Mouse (Mus musculus) hindbrain, embryonic 12.5 days (tissue): ENCODE measurements around the gene Gab2. TPM values are rescaled to one million over a fixed set of nuclear protein-coding genes. Genes with fewer than 3 reads are reported as not detected.

Experiments used
- ATAC-seq: fragments of 200-750 bp; cut with Nextera tagmentation; 2 replicates; pipeline ENCODE4 v1.8.0; 2017; ENCODE audit warnings: moderate TSS enrichment; ENCODE audit not compliant: low FRiP score
- H3K27ac ChIP-seq: fragments of 300-500 bp; sonication (generic); 2 replicates; pipeline ENCODE4 v1.5.1; 2016; ENCODE audit warnings: mild to moderate bottlenecking
- H3K27me3 ChIP-seq: fragments of 300-500 bp; sonication (generic); 2 replicates; pipeline ENCODE4 v1.6.1; 2016; ENCODE audit warnings: mild to moderate bottlenecking
- H3K36me3 ChIP-seq: fragments of 300-500 bp; sonication (generic); 2 replicates; pipeline ENCODE4 v1.6.1; 2016; ENCODE audit warnings: mild to moderate bottlenecking
- H3K4me1 ChIP-seq: fragments of 300-500 bp; sonication (generic); 2 replicates; pipeline ENCODE4 v1.6.1; 2016
- H3K4me2 ChIP-seq: fragments of 300-500 bp; sonication (generic); replicated peaks from 2 replicates; pipeline ENCODE4 v1.6.1; 2016; ENCODE audit warnings: mild to moderate bottlenecking
- H3K4me3 ChIP-seq: fragments of 300-500 bp; sonication (generic); 2 replicates; pipeline ENCODE4 v1.5.1; 2016; ENCODE audit warnings: mild to moderate bottlenecking
- H3K9ac ChIP-seq: fragments of 300-500 bp; sonication (generic); 2 replicates; pipeline ENCODE4 v1.6.1; 2016; ENCODE audit warnings: mild to moderate bottlenecking, moderate library complexity
- H3K9me3 ChIP-seq: fragments of 300-500 bp; sonication (generic); replicated peaks from 2 replicates; pipeline ENCODE4 v1.6.1; 2016; ENCODE audit warnings: mild to moderate bottlenecking
- WGBS: fragments of 180-500 bp; shearing (Covaris S2); methylation state at CpG from one replicate; pipeline ENCODE4 v1.1.7; 2016; 5-methylcytosine and 5-hydroxymethylcytosine counted together
- polyA plus RNA-seq: library from polyadenylated mRNA; unstranded; fragments of >200 nt; fragmentation: Nextera tagmentation; extraction: Ambion mirVana; gene quantifications from 2 replicates; pipeline ENCODE4 v1.2.1, GENCODE M21; 2016

Gene Gab2
- polyA plus RNA-seq, 1 experiment from 2014 or later = 16.1 TPM

DNA sequence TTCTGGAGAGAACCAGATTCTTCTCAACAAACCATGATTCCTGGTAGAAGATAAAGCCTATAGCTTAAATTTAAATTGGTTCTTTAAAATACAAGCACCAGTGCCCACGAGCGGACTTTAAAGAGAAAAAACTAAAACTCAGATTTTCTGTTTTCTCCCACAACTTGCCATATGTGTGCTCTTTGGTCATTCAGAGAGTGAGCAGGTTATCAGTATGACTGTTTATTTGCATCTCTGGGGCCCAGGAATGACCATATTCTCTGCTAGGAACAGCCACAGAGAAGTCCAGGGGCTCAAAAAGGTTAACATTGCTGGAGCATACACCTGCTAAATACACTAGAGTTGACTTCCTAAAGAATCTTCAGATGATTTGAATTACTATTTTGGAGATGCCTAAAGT, 216.9 kb downstream of the Gab2 start:
- Histone ChIP-seq H3K27me3 (no peaks in the 10 kb centered on the region), H3K9me3 (no peaks in the 10 kb centered on the region), H3K4me3 (no peak overlapping the region), H3K36me3 (0 out of 2 replicates have a peak, but pooled peaks cover 5% of the 10 kb centered on the region), H3K4me1 (no peaks in the 10 kb centered on the region), H3K9ac (no peak overlapping the region), H3K27ac (no peak overlapping the region), H3K4me2 (no peak overlapping the region)
- 88% methylated on average over 2 of the region's 2 CpGs for WGBS
- no peak for ATAC-seq

- H3K9ac ChIP-seq = no peak overlapping the region
- H3K4me3 ChIP-seq = no peak overlapping the region
- H3K27ac ChIP-seq = no peak overlapping the region
- peaks cover 12% of the 10 kb centered on the region for H3K36me3 ChIP-seq
- H3K27me3 ChIP-seq = no peaks in the 10 kb centered on the region
- H3K4me2 ChIP-seq = no peak overlapping the region
- no peaks in the 10 kb centered on the region for H3K9me3 ChIP-seq
- ATAC-seq = no peak
- 88% methylated on average over 6 of the region's 6 CpGs for WGBS
- H3K4me1 ChIP-seq = no peaks in the 10 kb centered on the region
Observed at GRCm38 (mm10) chr7:97298943-97299342, 217.6 kb downstream of the Gab2 start.

DNA sequence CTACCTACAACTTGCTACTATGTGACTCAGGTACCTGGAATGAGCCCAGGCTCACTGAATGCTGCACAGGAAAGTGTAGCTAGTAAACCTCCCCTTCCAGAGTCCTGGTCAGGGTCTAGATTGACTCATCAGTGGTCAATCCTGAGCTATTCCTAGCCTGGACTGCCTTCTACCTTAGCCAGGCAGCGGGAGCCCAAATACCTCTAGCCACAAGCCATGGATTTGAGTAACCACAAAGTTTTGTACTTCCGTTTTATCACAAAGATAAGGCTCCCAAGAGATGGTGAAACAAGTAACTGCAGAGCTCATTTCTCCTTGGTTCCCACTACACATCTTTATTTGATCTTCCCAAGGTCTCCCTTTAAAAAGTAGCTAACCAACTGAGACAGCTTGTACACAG, 219.5 kb downstream of the Gab2 start:
- Histone ChIP-seq H3K9ac (no peak overlapping the region), H3K4me2 (no peak overlapping the region), H3K4me3 (no peak overlapping the region), H3K4me1 (no peaks in the 10 kb centered on the region), H3K27me3 (no peaks in the 10 kb centered on the region), H3K9me3 (no peaks in the 10 kb centered on the region), H3K36me3 (peaks cover 30% of the 10 kb centered on the region), H3K27ac (no peak overlapping the region)
- WGBS = 91% methylated on average over 2 of the region's 2 CpGs
- no peak for ATAC-seq

GRCm38 (mm10) chr7:97301321-97301720, 219.9 kb downstream of the Gab2 start:
- WGBS = 86% methylated on average over 8 of the region's 8 CpGs
- peaks cover 32% of the 10 kb centered on the region for H3K36me3 ChIP-seq
- no peaks in the 10 kb centered on the region for H3K27me3 ChIP-seq
- H3K4me3 ChIP-seq = no peak overlapping the region
- no peak overlapping the region for H3K9ac ChIP-seq
- H3K9me3 ChIP-seq = no peaks in the 10 kb centered on the region
- H3K27ac ChIP-seq = no peak overlapping the region
- no peak overlapping the region for H3K4me2 ChIP-seq
- H3K4me1 ChIP-seq = no peaks in the 10 kb centered on the region
- ATAC-seq = no peak

- no peaks in the 10 kb centered on the region for H3K4me1 ChIP-seq
- 88% methylated on average over 4 of the region's 4 CpGs for WGBS
- H3K36me3 ChIP-seq = peaks cover 38% of the 10 kb centered on the region
- H3K9me3 ChIP-seq = no peaks in the 10 kb centered on the region
- ATAC-seq = no peak
- no peak overlapping the region for H3K27ac ChIP-seq
- H3K27me3 ChIP-seq = no peaks in the 10 kb centered on the region
- H3K4me2 ChIP-seq = no peak overlapping the region
- no peak overlapping the region for H3K4me3 ChIP-seq
- H3K9ac ChIP-seq = no peak overlapping the region
Observed at GRCm38 (mm10) chr7:97302261-97302660, 220.9 kb downstream of the Gab2 start.

DNA sequence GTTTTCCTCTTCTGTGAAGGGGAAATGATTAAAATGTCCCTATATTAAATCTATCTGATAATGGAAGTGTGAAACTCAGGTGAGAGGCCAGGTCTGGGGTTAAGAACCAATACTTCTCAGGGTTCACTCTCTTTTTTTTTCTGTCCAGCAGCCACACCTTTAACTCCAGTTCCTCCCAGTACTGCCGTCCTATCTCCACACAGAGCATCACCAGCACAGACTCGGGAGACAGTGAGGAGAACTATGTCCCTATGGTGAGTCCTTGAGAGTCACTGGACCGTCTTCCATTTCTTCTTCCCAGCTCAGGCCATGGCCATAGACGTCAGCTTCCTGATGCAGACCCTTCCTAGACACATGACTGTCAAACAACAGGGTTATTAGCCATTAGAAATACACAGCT, 221.5 kb downstream of the Gab2 start:
- no peaks in the 10 kb centered on the region for H3K27me3 ChIP-seq
- H3K4me3 ChIP-seq = no peak overlapping the region
- H3K9me3 ChIP-seq = no peaks in the 10 kb centered on the region
- no peaks in the 10 kb centered on the region for H3K4me1 ChIP-seq
- no peak for ATAC-seq
- peaks cover 38% of the 10 kb centered on the region for H3K36me3 ChIP-seq
- no peak overlapping the region for H3K27ac ChIP-seq
- H3K4me2 ChIP-seq = no peak overlapping the region
- H3K9ac ChIP-seq = no peak overlapping the region
- 85% methylated on average over 4 of the region's 4 CpGs for WGBS

- H3K27me3 ChIP-seq = no peaks in the 10 kb centered on the region
- 77% methylated on average over 2 of the region's 2 CpGs for WGBS
- no peaks in the 10 kb centered on the region for H3K4me1 ChIP-seq
- H3K27ac ChIP-seq = no peak overlapping the region
- H3K36me3 ChIP-seq = peaks cover 45% of the 10 kb centered on the region
- no peak overlapping the region for H3K4me2 ChIP-seq
- ATAC-seq = no peak
- no peak overlapping the region for H3K4me3 ChIP-seq
- no peaks in the 10 kb centered on the region for H3K9me3 ChIP-seq
- no peak overlapping the region for H3K9ac ChIP-seq
Observed at GRCm38 (mm10) chr7:97303614-97304013, 222.2 kb downstream of the Gab2 start.

DNA sequence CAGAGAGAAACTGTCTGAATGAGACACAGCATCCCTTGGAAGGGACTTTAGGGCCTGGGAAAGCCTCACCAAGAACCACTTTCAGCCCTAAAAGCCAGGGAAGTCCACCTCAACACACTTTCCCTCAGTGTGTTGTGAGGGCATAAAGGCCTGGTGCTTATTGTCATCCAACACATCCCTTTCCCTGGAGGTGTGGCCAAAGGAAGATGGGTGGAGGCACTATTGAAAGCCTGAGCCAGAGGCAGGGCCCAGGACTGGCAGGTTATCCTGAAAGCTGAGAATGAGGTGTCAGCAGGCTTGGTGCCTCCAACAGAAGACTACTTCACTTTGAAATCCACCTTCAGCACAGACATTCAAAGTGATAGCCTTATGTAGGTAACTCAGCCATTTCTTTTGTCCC, 223.1 kb downstream of the Gab2 start:
- H3K4me3 ChIP-seq = no peak overlapping the region
- no peak overlapping the region for H3K27ac ChIP-seq
- peaks cover 53% of the 10 kb centered on the region for H3K36me3 ChIP-seq
- H3K4me2 ChIP-seq = no peak overlapping the region
- H3K9me3 ChIP-seq = no peaks in the 10 kb centered on the region
- no peak for ATAC-seq
- H3K27me3 ChIP-seq = no peaks in the 10 kb centered on the region
- no peaks in the 10 kb centered on the region for H3K4me1 ChIP-seq
- H3K9ac ChIP-seq = no peak overlapping the region

DNA sequence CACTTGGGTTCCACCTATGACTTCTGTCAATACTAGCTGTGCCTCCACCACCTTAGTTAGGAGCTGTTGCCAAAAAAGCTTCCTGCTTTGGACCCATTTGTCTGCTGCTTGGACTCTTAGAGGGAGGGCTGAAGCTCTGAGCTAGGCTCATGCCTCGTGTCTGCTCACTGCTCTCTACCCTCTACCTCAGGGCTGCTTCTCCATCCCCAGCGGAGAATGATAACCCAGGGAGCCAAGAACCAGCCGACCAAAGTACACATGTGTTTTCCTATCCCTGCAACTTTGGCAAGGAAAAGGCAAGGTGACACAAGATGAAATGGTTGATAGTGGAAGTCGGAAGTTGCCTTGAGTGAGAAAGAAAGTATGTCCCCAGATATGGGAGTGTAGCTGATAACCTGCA, 223.8 kb downstream of the Gab2 start:
- Histone ChIP-seq H3K36me3 (peaks cover 60% of the 10 kb centered on the region), H3K4me3 (no peak overlapping the region), H3K4me2 (no peak overlapping the region), H3K4me1 (no peaks in the 10 kb centered on the region), H3K27ac (no peak overlapping the region), H3K27me3 (no peaks in the 10 kb centered on the region), H3K9me3 (no peaks in the 10 kb centered on the region), H3K9ac (no peak overlapping the region)
- 85% methylated on average over 4 of the region's 4 CpGs for WGBS
- no peak for ATAC-seq

DNA sequence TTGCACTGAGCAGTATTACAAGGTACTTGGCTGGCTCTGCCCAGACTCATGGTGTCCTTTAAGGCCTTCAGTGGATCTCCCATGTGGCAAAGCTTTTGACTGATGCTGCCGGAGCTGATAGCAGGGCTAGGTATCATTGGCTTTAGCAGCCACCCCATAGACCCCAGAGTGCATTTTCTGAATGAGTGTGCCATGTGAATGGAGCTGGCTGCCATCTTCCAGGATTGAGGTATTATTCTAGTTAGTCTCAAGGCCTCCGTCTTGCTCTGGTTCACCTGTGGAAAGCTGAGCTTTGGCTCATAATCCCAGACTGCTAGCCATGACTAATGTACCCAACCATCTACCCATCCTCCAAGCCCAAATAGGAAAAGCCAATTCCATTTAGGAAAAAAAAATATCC, 225.4 kb downstream of the Gab2 start:
- no peak overlapping the region for H3K9ac ChIP-seq
- no peaks in the 10 kb centered on the region for H3K4me1 ChIP-seq
- no peak overlapping the region for H3K27ac ChIP-seq
- no peaks in the 10 kb centered on the region for H3K9me3 ChIP-seq
- H3K4me2 ChIP-seq = no peak overlapping the region
- H3K4me3 ChIP-seq = no peak overlapping the region
- H3K27me3 ChIP-seq = no peaks in the 10 kb centered on the region
- WGBS = 97% methylated on average over 2 of the region's 2 CpGs
- peaks cover 76% of the 10 kb centered on the region for H3K36me3 ChIP-seq
- no peak for ATAC-seq

DNA sequence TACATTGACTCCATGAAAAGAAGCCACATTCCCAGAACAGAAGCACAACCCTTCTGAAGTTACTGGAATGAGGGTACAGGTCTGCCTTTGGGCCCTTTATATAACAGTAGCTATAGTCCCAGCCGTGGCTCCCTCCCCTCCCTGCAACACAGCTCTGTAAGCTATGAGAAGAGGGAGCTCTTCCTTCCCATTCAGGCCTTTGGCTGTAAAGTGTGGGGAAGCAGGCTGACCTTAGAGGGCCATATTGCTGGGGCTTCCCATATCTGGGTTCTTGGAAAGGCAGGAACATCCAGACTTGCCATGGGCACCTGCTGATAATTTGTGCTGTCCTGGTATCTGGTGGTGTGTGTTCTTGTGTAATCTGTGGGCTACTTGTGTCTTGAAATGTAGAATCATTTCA, 226.2 kb downstream of the Gab2 start:
- Histone ChIP-seq H3K9me3 (no peaks in the 10 kb centered on the region), H3K4me2 (no peak overlapping the region), H3K36me3 (peaks cover 81% of the 10 kb centered on the region), H3K27me3 (no peaks in the 10 kb centered on the region), H3K27ac (no peak overlapping the region), H3K9ac (no peak overlapping the region), H3K4me3 (no peak overlapping the region), H3K4me1 (no peaks in the 10 kb centered on the region)
- no peak for ATAC-seq
- 86% methylated on average over 1 of the region's 1 CpGs for WGBS

DNA sequence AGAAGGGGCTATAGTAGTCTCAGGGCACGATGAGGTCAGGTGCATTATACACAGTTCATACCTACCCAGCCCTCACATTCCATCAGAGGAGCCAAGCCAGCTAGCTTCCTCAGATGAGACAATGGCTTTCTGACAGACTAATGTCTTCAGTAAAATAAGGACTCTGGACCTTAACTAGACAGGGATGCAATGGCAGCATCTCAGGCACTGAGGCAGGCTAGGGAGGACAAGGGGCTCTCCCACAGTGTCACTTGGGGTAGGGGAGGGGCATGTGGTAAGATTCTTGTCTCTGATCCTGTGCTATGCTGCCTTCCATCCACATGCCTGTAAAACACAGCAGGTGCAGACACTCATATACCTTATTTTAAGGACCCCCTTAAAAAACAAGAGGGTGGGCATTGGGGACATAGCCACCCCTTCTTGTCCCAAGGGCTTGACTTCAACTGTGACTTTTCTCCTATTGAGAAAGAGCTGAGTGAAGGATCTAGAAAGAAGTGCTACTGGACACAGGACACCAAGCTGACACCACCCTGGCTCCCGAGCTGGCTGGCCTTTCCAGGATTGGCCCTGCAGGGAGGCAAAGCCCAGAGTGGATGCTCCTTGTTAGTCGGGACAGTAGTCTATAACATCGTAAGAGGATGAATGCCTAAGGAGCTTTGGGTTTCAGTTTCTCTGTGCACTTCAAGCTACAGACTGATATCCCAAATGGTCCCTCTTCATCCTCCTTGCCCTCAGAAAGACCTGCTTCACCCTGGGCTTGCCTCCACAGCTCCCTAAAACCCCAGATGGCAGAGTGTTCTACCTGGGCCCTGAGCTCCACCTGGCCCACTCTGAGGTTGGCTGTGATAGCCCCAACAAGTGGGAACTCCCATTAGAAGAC, 228.3 kb downstream of the Gab2 start:
- Histone ChIP-seq H3K4me1 (no peaks in the 10 kb centered on the region), H3K27ac (no peak overlapping the region), H3K27me3 (no peaks in the 10 kb centered on the region), H3K9ac (no peak overlapping the region), H3K4me3 (no peak overlapping the region), H3K9me3 (no peaks in the 10 kb centered on the region), H3K36me3 (peaks cover 70% of the 10 kb centered on the region), H3K4me2 (no peak overlapping the region)
- ATAC-seq = no peak
- 91% methylated on average over 4 of the region's 4 CpGs for WGBS

- Histone ChIP-seq H3K36me3 (peaks cover 64% of the 10 kb centered on the region), H3K4me3 (no peak overlapping the region), H3K9ac (no peak overlapping the region), H3K4me1 (no peaks in the 10 kb centered on the region), H3K9me3 (no peaks in the 10 kb centered on the region), H3K27ac (no peak overlapping the region), H3K4me2 (no peak overlapping the region), H3K27me3 (no peaks in the 10 kb centered on the region)
- 96% methylated on average over 3 of the region's 3 CpGs for WGBS
- no peak for ATAC-seq
Observed at GRCm38 (mm10) chr7:97310341-97310635, 228.9 kb downstream of the Gab2 start.
